Mouse (Mus musculus): Measurements from ENCODE around the gene Eif2b1.

Eif2b1 gene

GRCm38 (mm10) chr5:124541602-124541973 lies 37.3 kb downstream of the Eif2b1 start:
- no peak for DNase-seq

- DNase-seq = peak; percentile 50
These were observed 37.9 kb downstream of the Eif2b1 start for GRCm38 (mm10) chr5:124540905-124541601.

- peak; percentile 97 for DNase-seq
These were observed 38.5 kb downstream of the Eif2b1 start, which contains the start of gene Tmed2 for GRCm38 (mm10) chr5:124540383-124540786. Gene Tmed2 (plus strand): TSS chr5:124540695.

- no peak for DNase-seq
These were observed 39.0 kb downstream of the Eif2b1 start for GRCm38 (mm10) chr5:124539905-124540304.

- DNase-seq = peak; percentile 41
These were observed 39.8 kb downstream of the Eif2b1 start for GRCm38 (mm10) chr5:124538813-124539792.

GRCm38 (mm10) chr5:124536776-124537175 lies 42.2 kb downstream of the Eif2b1 start:
- no peak for DNase-seq

- DNase-seq = no peak
These were observed 43.9 kb downstream of the Eif2b1 start for GRCm38 (mm10) chr5:124535016-124535415.

GRCm38 (mm10) chr5:124532451-124532850 lies 46.5 kb downstream of the Eif2b1 start:
- DNase-seq = no peak

- DNase-seq = no peak
These were observed 47.4 kb downstream of the Eif2b1 start for GRCm38 (mm10) chr5:124531583-124531930.

- DNase-seq = peak; percentile 67
These were observed 48.0 kb downstream of the Eif2b1 start, which contains the start of gene Rilpl1 for GRCm38 (mm10) chr5:124530655-124531582. Gene Rilpl1 (minus strand): TSS chr5:124531391.

- no peak for DNase-seq
These were observed 49.2 kb downstream of the Eif2b1 start for GRCm38 (mm10) chr5:124529697-124530096.

GRCm38 (mm10) chr5:124529191-124529651 lies 49.7 kb downstream of the Eif2b1 start:
- DNase-seq = no peak

- DNase-seq = no peak
These were observed 50.1 kb downstream of the Eif2b1 start for GRCm38 (mm10) chr5:124528791-124529190.

GRCm38 (mm10) chr5:124528351-124528750 lies 50.6 kb downstream of the Eif2b1 start:
- no peak for DNase-seq

GRCm38 (mm10) chr5:124524943-124525342 lies 54.0 kb downstream of the Eif2b1 start:
- DNase-seq = no peak

- DNase-seq = no peak
These were observed 55.9 kb downstream of the Eif2b1 start for GRCm38 (mm10) chr5:124523032-124523431.

- no peak for DNase-seq
These were observed 57.3 kb downstream of the Eif2b1 start for GRCm38 (mm10) chr5:124521588-124521987.
